Mouse (Mus musculus): ENCODE measurements around the gene Krtap4-2. TPM values are rescaled to one million over a fixed set of nuclear protein-coding genes. Genes with fewer than 3 reads are reported as not detected.
"Not testable (repeated sequence)": the region's sequence is repeated elsewhere in the genome, so short reads cannot be mapped to it uniquely, and the experiment has no call there.

Krtap4-2 gene
- polyA plus RNA-seq, 1 experiment, result not detected

- no peak within 1 kb of the TSS for H3K27ac ChIP-seq (ENCODE audit: control insufficient read depth, insufficient read depth, low read length)
- H3K4me3 ChIP-seq (ENCODE audit: control insufficient read depth, insufficient read depth, low read length), result no peak within 1 kb of the TSS
- no peaks in the 10 kb centered on the region for H3K4me1 ChIP-seq (replicated peaks; ENCODE audit: control insufficient read depth, insufficient read depth, low read length)
- TF ChIP-seq CTCF (IDR thresholded peaks at IDR 0.05; ENCODE audit: borderline replicate concordance, control insufficient read depth, extremely low read depth, insufficient read depth, low read length, poor library complexity) (no peak), POLR2A (IDR thresholded peaks at IDR 0.05; ENCODE audit: control insufficient read depth, extremely low read depth, insufficient read depth, low read length, poor library complexity) (no peak)
- no peak for DNase-seq
- H3K36me3 ChIP-seq (ENCODE audit: control insufficient read depth, insufficient read depth, low read length), result no peaks in the 10 kb centered on the region
- WGBS, result 89% methylated on average over 2 of the region's 2 CpGs
- no peaks in the 10 kb centered on the region for H3K27me3 ChIP-seq (ENCODE audit: control insufficient read depth, insufficient read depth, low read length)
Observed at GRCm38 (mm10) chr11:99650136-99650535, 15.3 kb upstream of the Krtap4-2 start, which contains the start of gene Gm11555. Gene Gm11555 (minus strand): TSS chr11:99650236.

GRCm38 (mm10) chr11:99646444-99646843 is 11.6 kb upstream of the Krtap4-2 start:
- Histone ChIP-seq H3K27me3 (ENCODE audit: control insufficient read depth, insufficient read depth, low read length) (no peaks in the 10 kb centered on the region), H3K4me3 (ENCODE audit: control insufficient read depth, insufficient read depth, low read length) (no peak overlapping the region), H3K4me1 (replicated peaks; ENCODE audit: control insufficient read depth, insufficient read depth, low read length) (no peaks in the 10 kb centered on the region), H3K27ac (ENCODE audit: control insufficient read depth, insufficient read depth, low read length) (no peak overlapping the region), H3K36me3 (ENCODE audit: control insufficient read depth, insufficient read depth, low read length) (no peaks in the 10 kb centered on the region)
- DNase-seq, result no peak
- WGBS, result 91% methylated on average over 15 of the region's 15 CpGs
- TF ChIP-seq POLR2A (IDR thresholded peaks at IDR 0.05; ENCODE audit: control insufficient read depth, extremely low read depth, insufficient read depth, low read length, poor library complexity), result no peak
- no peak for TF ChIP-seq CTCF (IDR thresholded peaks at IDR 0.05; ENCODE audit: borderline replicate concordance, control insufficient read depth, extremely low read depth, insufficient read depth, low read length, poor library complexity)

- Histone ChIP-seq H3K4me1 (replicated peaks; ENCODE audit: control insufficient read depth, insufficient read depth, low read length) (no peaks in the 10 kb centered on the region), H3K27me3 (ENCODE audit: control insufficient read depth, insufficient read depth, low read length) (no peaks in the 10 kb centered on the region), H3K27ac (ENCODE audit: control insufficient read depth, insufficient read depth, low read length) (no peak overlapping the region), H3K4me3 (ENCODE audit: control insufficient read depth, insufficient read depth, low read length) (no peak overlapping the region), H3K36me3 (ENCODE audit: control insufficient read depth, insufficient read depth, low read length) (no peaks in the 10 kb centered on the region)
- TF ChIP-seq POLR2A (IDR thresholded peaks at IDR 0.05; ENCODE audit: control insufficient read depth, extremely low read depth, insufficient read depth, low read length, poor library complexity), result no peak
- no peak for TF ChIP-seq CTCF (IDR thresholded peaks at IDR 0.05; ENCODE audit: borderline replicate concordance, control insufficient read depth, extremely low read depth, insufficient read depth, low read length, poor library complexity)
- whole genome bisulfite sequencing, result 84% methylated on average over 3 of the region's 3 CpGs
- DNase-seq, result no peak
Observed at GRCm38 (mm10) chr11:99644351-99644750, 9.5 kb upstream of the Krtap4-2 start.

GRCm38 (mm10) chr11:99643635-99644139 is 8.8 kb upstream of the Krtap4-2 start, which contains the start of gene Krtap4-7:
Gene Krtap4-7 (minus strand): TSS chr11:99644089.
- WGBS, result 82% methylated on average over 9 of the region's 9 CpGs
- H3K27me3 ChIP-seq (ENCODE audit: control insufficient read depth, insufficient read depth, low read length), result not testable (repeated sequence)

GRCm38 (mm10) chr11:99640926-99641325 is 6.0 kb upstream of the Krtap4-2 start:
- no peaks in the 10 kb centered on the region for H3K4me1 ChIP-seq (replicated peaks; ENCODE audit: control insufficient read depth, insufficient read depth, low read length)
- DNase-seq, result no peak
- TF ChIP-seq CTCF (IDR thresholded peaks at IDR 0.05; ENCODE audit: borderline replicate concordance, control insufficient read depth, extremely low read depth, insufficient read depth, low read length, poor library complexity) (no peak), POLR2A (IDR thresholded peaks at IDR 0.05; ENCODE audit: control insufficient read depth, extremely low read depth, insufficient read depth, low read length, poor library complexity) (no peak)
- no peaks in the 10 kb centered on the region for H3K27me3 ChIP-seq (ENCODE audit: control insufficient read depth, insufficient read depth, low read length)
- 27% methylated on average over 1 of the region's 1 CpGs for whole genome bisulfite sequencing
- H3K27ac ChIP-seq (ENCODE audit: control insufficient read depth, insufficient read depth, low read length), result no peak overlapping the region
- no peak overlapping the region for H3K4me3 ChIP-seq (ENCODE audit: control insufficient read depth, insufficient read depth, low read length)
- no peaks in the 10 kb centered on the region for H3K36me3 ChIP-seq (ENCODE audit: control insufficient read depth, insufficient read depth, low read length)

More at GRCm38 (mm10) chr11:99643635-99644139, 8.8 kb upstream of the Krtap4-2 start, which contains the start of gene Krtap4-7:
- H3K4me3 ChIP-seq (ENCODE audit: control insufficient read depth, insufficient read depth, low read length); H3K27ac ChIP-seq (ENCODE audit: control insufficient read depth, insufficient read depth, low read length); H3K4me1 ChIP-seq (replicated peaks; ENCODE audit: control insufficient read depth, insufficient read depth, low read length); H3K36me3 ChIP-seq (ENCODE audit: control insufficient read depth, insufficient read depth, low read length); DNase-seq: not testable (repeated sequence)

GRCm38 (mm10) chr11:99637086-99637485 is 2.2 kb upstream of the Krtap4-2 start:
- no peaks in the 10 kb centered on the region for H3K36me3 ChIP-seq (ENCODE audit: control insufficient read depth, insufficient read depth, low read length)
- H3K27ac ChIP-seq (ENCODE audit: control insufficient read depth, insufficient read depth, low read length), result no peak overlapping the region
- no peaks in the 10 kb centered on the region for H3K27me3 ChIP-seq (ENCODE audit: control insufficient read depth, insufficient read depth, low read length)
- WGBS, result 89% methylated on average over 1 of the region's 1 CpGs
- TF ChIP-seq CTCF (IDR thresholded peaks at IDR 0.05; ENCODE audit: borderline replicate concordance, control insufficient read depth, extremely low read depth, insufficient read depth, low read length, poor library complexity) (no peak), POLR2A (IDR thresholded peaks at IDR 0.05; ENCODE audit: control insufficient read depth, extremely low read depth, insufficient read depth, low read length, poor library complexity) (no peak)
- H3K4me3 ChIP-seq (ENCODE audit: control insufficient read depth, insufficient read depth, low read length), result no peak overlapping the region
- DNase-seq, result no peak
- no peaks in the 10 kb centered on the region for H3K4me1 ChIP-seq (replicated peaks; ENCODE audit: control insufficient read depth, insufficient read depth, low read length)

GRCm38 (mm10) chr11:99633293-99633692 is 1.6 kb downstream of the Krtap4-2 start:
- no peak overlapping the region for H3K4me3 ChIP-seq (ENCODE audit: control insufficient read depth, insufficient read depth, low read length)
- H3K27me3 ChIP-seq (ENCODE audit: control insufficient read depth, insufficient read depth, low read length), result no peaks in the 10 kb centered on the region
- no peaks in the 10 kb centered on the region for H3K4me1 ChIP-seq (replicated peaks; ENCODE audit: control insufficient read depth, insufficient read depth, low read length)
- 48% methylated on average over 2 of the region's 2 CpGs for WGBS
- H3K27ac ChIP-seq (ENCODE audit: control insufficient read depth, insufficient read depth, low read length), result no peak overlapping the region
- TF ChIP-seq CTCF (IDR thresholded peaks at IDR 0.05; ENCODE audit: borderline replicate concordance, control insufficient read depth, extremely low read depth, insufficient read depth, low read length, poor library complexity) (no peak), POLR2A (IDR thresholded peaks at IDR 0.05; ENCODE audit: control insufficient read depth, extremely low read depth, insufficient read depth, low read length, poor library complexity) (no peak)
- H3K36me3 ChIP-seq (ENCODE audit: control insufficient read depth, insufficient read depth, low read length), result no peaks in the 10 kb centered on the region
- no peak for DNase-seq
